Mouse (Mus musculus) kidney, adult 11 months (tissue): ENCODE measurements around the gene Capns1.
"Not testable (repeated sequence)": the region's sequence is repeated elsewhere in the genome, so short reads cannot be mapped to it uniquely, and the experiment has no call there.

Source experiments
- DNase-seq: peaks from one replicate; pipeline ENCODE4 v3.0.0; 2022

Capns1 gene

GRCm38 (mm10) chr7:30200661-30201060 lies 2.0 kb upstream of the Capns1 start:
- DNase-seq: not testable (repeated sequence)

DNA sequence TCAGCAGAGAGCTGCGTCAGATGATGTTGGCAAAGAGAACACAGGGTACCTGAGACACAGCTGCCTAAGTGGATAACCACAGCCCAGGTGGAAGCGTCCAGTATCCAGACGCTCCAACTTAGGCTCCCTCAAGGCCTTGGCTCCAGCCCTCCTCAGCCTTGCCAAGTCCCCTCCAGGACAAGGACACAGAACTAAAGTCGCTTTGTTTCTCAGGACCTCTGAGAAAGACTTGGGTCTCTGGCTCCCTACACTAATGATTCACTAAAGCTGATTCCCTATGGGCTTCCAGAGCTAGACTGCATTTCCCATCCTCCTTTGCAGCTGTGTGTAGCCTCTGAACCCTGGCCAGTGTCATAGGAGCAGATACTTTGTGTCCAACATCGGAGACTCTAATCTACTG lies 1.6 kb upstream of the Capns1 start:
- DNase-seq: no peak

- DNase-seq: no peak
These were observed 1.0 kb upstream of the Capns1 start for GRCm38 (mm10) chr7:30199498-30200139.

GRCm38 (mm10) chr7:30197592-30198129 lies 950 bp downstream of the Capns1 start:
- DNase-seq: no peak

- no peak for DNase-seq
These were observed 2.4 kb downstream of the Capns1 start for GRCm38 (mm10) chr7:30196171-30196570.

- no peak for DNase-seq
These were observed 3.1 kb downstream of the Capns1 start for GRCm38 (mm10) chr7:30195461-30195860.

DNA sequence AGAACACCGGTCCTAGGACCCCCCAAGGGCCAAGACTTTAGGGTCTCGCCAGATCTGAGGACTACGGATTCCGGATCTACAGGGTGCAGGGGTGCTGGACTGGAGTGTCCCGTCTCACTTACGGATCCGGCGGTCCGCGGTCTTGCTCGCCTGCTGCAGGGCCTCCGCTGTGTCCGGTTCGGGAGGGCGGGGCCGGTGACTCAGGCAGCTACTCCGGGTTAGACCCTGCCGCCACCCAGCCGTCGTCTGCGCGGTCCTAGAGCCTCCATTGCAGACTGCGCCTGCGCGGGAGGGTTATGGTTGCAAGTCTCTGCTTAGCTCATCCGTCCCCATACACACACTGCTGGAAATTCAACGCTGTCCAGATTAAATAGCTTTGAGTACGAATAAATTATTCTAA lies 3.7 kb downstream of the Capns1 start:
- DNase-seq: peak; percentile 93

GRCm38 (mm10) chr7:30194101-30194831 lies 4.3 kb downstream of the Capns1 start:
- DNase-seq: no peak

DNA sequence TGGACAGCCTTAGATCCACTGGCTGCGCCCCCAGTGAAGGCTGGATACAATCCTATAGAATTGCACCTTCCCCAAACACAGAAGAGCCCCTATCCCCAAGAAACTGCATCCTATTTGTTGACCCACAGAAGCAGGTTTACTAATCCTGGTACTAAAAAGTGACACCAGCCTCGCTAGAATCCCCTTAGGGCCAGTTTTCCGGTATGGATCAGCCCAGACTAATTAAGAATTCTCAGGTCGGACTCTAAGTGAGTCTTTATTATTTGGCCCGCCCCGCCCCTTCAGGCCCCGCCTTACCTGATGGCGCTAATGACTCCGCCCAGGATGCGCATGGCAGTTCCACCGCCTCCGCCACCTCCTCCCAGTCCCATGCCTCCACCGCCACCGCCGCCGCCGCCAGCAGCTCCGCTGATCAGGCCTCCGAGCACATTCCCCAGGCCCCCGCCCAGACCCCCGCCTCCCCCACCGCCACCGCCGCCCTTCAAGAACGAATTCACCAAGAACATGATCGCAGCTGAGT lies 5.0 kb downstream of the Capns1 start:
- DNase-seq: peak; percentile 84

DNA sequence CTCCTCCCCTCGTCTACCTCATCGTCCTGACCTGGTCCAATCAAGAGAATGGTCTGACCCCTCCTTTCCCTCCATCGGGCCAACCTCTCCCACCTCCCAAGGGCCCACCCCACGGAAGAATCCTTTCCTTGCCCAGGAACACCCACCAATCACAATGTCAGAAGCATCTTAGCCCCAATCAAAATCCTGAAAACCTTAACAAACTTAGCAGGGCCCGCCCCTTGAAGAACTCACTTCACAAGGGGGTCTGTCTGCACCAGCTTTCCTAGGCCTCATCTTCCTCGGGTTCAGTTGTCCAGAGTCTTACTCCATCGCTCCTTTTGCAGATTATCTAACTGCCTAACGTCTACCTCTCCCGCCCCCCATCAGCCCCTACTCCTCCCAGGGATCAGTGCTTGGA lies 5.6 kb downstream of the Capns1 start:
- no peak for DNase-seq

- no peak for DNase-seq
These were observed 6.5 kb downstream of the Capns1 start for GRCm38 (mm10) chr7:30192088-30192487.

DNA sequence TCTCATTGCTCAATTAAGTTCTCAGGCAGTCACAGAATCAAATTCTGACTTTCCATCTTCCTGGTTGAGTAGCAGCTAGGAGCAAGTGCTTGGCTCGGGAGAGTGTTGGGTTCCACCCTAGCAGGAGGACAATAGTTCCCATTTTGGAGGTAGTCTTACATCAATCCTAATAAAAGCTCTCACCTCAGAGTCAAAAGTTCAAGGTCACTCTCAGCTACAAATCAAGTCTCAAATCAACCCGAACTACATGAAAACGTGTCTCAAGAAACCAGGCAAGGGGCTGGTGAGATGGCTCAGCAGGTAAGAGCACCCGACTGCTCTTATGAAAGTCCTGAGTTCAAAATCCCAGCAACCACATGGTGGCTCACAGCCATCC lies 9.5 kb downstream of the Capns1 start:
- no peak for DNase-seq

GRCm38 (mm10) chr7:30188344-30189115 lies 10.1 kb downstream of the Capns1 start:
- no peak for DNase-seq

- no peak for DNase-seq
These were observed 13.8 kb downstream of the Capns1 start for GRCm38 (mm10) chr7:30184641-30185348.

GRCm38 (mm10) chr7:30183879-30184289 lies 14.7 kb downstream of the Capns1 start, which contains the start of gene Cox7a1:
Cox7a1 (plus strand) TSS chr7:30184144.
- peak; percentile 92 for DNase-seq

GRCm38 (mm10) chr7:30183189-30183588 lies 15.4 kb downstream of the Capns1 start:
- not testable (repeated sequence) for DNase-seq

DNA sequence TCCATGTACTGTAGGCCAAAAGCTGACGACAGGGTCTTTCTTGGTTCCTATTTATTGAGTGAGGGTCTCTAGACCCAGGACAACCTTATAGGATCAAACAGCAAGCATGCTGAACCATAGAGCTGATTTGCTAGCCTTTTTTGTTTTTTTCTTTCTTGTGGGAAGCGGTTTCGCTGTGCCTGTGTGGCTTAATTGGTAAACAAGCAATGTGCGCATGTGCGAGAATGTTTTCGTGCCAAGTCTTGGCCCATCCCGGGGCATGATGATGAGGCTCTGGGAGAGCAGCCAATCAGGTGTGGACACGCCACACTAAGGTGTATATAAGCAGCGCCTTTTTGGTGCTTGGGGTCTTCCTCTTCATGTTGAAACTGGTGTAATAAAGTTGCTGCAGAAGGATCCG lies 16.7 kb downstream of the Capns1 start:
- not testable (repeated sequence) for DNase-seq

DNA sequence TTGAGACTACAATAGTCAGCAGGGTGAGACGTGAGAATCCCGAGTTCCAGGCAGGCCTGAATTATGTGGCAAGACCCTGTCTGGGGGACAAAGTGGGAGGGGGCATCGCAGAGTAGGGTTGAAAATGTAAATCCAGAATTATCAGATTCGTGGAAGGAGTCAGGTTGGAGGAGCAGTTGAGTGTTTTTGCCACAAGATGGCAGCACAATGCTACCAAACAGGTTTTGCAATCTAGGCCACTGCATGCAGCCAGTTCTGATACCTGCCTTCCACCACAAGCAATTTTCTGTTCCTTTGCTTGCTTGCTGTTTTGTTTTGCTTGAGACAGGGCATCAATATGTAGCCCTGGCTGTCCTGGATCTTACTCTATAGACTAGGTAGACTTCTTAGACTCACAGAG lies 17.3 kb downstream of the Capns1 start:
- DNase-seq: peak; percentile 63

- DNase-seq: no peak
These were observed 20.4 kb downstream of the Capns1 start for GRCm38 (mm10) chr7:30178256-30178655.

- no peak for DNase-seq
These were observed 22.1 kb downstream of the Capns1 start for GRCm38 (mm10) chr7:30176474-30176873.

GRCm38 (mm10) chr7:30170283-30170951 lies 28.2 kb downstream of the Capns1 start:
- DNase-seq: no peak
